Mouse (Mus musculus): ENCODE results near the gene Lhx6.

DNA sequence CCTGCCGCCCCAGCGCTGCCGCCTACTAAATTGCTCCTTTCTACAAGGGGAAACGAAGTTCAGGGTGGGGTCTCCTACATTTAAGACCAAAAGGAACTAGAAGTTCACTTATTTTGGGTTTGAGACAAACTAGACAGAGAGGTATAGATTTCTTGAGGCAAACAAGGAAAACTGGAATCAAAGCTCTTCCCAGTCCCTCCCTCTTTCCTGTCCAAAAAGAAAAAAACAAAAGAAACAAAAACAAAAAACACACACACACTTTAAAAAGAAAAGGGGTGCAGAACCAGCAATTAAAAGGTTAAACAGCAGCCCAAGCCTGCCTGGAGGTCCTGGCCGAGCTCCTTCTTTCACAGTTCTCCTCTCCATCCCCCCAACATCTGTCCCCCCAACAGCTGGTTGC lies 7.2 kb downstream of the Lhx6 start:
- TF ChIP-seq CTCF (IDR thresholded peaks at IDR 0.05) (no peak), EP300 (IDR thresholded peaks at IDR 0.05) (no peak)

Data from lung, postnatal 0 days (tissue).